Mouse (Mus musculus): ENCODE measurements around the gene Atp1a2.

Atp1a2 gene

GRCm38 (mm10) chr1:172297611-172298537, at the start of gene Atp1a2:
Gene Atp1a2, minus strand, starts transcription at chr1:172298064.
- DNase-seq (ENCODE audit: low read depth), result no peak

GRCm38 (mm10) chr1:172347382-172347781, 49.5 kb upstream of the Atp1a2 start:
- no peak for DNase-seq (ENCODE audit: low read depth)

DNA sequence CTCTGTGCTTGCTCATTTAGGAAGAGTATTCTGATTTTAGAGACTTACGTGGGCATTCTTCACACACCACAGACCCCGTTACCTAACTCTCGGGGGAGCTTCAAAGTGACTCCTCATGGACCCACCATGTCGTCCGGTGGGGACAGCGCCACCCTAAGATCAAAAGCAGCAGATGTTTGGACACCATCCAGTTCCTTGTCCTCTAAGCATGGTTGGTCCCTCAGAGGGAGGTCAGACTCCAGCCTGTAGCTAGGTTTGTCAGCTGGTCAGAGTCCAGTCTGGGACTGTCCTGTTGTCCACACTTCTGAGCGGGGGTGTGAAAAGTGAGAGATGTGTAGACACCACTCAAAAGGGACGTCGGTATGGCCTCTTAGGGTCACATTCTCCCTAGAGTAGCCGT, 48.8 kb upstream of the Atp1a2 start:
- DNase-seq (ENCODE audit: low read depth), result no peak

DNA sequence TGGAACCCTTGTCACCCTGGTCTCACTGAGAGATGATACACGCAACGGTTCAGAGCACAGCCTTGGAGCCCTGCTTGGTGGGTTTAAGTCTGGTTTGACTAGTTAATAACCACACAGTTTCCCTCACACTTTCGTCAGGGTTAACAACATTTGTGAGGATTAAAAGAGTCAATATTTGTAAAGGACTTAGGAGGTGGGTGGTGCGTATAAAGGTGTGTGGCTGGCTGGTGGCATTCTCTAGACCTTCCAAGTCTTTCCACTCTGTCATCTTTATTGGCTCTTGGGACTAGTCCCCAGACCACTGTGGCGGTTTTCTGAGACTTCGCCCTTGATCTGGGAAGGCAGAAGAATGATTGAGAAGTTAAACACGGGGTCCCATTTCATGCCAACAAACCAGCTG, 47.0 kb upstream of the Atp1a2 start:
- no peak for DNase-seq (ENCODE audit: low read depth)

GRCm38 (mm10) chr1:172343914-172344313, 46.0 kb upstream of the Atp1a2 start:
- no peak for DNase-seq (ENCODE audit: low read depth)

GRCm38 (mm10) chr1:172342729-172343128, 44.9 kb upstream of the Atp1a2 start:
- DNase-seq (ENCODE audit: low read depth), result no peak

DNA sequence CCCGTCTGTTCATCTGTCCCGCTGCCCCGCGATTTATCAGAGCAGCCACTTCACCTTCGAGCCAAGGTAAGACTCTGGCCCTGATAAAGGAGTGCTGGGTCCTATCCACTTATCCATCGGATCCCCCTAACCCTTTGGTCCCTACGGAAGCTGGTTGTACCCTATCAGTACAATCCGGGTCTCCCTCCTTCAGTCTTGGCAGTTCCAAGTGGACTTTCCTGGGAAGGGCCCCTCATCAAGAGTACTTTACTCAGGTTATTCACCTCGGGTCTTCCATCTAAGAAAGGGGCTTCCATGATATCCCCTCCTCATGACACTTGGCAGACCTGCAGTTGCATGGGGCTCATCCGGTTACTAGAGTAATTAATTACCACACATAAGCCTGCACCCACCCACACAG, 43.5 kb upstream of the Atp1a2 start:
- no peak for DNase-seq (ENCODE audit: low read depth)

DNA sequence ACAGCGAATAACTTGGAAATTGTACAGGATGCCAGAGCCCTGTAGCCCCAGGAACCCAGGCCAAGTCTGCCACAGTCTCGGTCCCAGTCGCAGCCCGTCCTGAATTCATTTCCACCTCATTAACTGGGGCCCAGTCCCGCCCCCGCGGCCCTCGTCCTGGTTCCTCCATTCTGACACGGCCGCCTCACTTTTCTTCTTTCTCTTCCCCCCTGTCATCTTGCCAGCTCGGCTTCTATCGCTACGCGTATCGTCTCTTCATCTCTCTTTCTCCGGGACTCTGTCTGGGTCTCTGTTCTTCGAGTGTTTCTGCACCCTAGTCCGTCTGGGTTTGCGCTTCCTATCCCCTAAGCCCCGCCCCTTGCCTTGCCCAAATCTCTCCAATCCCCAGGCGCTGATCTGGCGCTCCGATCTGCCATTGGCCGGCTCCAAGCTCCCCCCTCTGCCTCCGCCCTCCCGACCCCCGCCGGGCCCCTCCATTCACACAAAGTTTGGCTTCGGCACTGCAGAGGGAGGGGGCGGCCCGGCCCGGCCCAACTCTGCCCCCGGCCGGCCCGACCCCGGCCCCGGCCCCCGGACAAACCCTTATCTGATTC, 43.0 kb upstream of the Atp1a2 start, which contains the start of gene Kcnj10:
Gene Kcnj10, plus strand, starts transcription at position 482 of the 593 bp plus-strand sequence.
- peak; percentile 8 for DNase-seq (ENCODE audit: low read depth)

- no peak for DNase-seq (ENCODE audit: low read depth)
These were observed 39.7 kb upstream of the Atp1a2 start for GRCm38 (mm10) chr1:172337411-172338185.

GRCm38 (mm10) chr1:172335804-172336203, 37.9 kb upstream of the Atp1a2 start:
- no peak for DNase-seq (ENCODE audit: low read depth)

DNA sequence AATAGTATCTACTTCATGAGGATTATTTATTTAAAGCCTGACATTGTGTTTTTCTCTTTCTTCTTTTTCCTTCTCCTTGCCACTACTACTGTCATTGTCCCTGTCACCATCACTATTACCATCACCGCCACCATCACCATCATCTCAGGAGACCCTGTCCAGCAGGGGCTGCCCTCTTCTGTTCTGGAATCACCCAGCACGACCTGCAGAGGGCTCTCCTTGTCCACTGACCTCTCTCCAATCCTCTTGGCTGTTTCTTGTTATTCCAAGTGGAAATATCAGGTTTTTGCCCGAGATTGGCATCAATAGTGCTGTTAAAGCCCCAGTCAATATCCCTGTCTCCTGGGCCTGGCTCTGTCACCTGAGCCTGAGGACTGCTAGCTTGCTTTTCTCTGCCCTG, 35.6 kb upstream of the Atp1a2 start:
- no peak for DNase-seq (ENCODE audit: low read depth)

DNA sequence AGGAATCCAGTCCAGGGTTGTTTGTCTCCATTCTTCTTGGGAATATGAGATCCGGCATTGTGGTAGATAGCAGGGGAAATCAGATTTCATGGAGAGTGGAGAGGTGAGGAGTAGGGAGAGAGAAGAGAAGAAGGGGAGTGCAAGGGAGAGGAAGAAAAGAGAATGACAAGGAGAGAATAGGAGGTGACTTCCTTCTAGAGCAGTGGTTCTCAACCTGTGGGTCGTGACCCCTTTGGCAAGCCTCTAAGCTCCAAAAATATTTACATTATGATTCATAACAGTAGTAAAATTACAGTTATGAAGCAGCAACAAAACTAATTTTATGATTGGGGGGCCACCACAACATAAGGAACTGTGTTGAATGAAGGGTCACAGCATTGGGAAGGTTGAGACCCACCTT, 35.1 kb upstream of the Atp1a2 start:
- DNase-seq (ENCODE audit: low read depth), result no peak

DNA sequence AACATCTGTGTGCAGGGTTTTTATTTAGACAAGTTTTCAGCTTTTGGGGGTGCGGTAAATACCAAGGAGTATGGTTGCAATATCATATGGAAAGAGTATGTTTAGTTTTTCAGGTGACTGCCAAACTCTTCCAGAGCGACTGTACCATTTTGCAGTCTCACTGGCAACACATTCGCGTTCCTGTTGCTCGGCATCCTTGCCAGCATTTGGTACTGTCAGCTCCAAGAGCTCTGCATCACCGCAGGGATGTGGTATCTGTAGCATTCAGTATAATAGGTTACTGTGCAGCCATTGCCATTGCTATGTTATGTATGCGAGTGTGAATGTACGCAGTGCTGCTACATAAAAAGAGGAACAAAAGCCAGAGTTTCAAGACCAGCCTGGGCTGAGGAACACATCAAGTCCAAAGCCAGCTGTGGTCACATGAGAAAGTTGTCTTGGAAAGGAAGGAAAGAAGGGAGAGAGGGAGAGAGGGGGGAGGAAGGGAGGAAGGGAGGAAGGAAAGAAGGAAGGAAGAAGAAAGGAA, 33.6 kb upstream of the Atp1a2 start:
- DNase-seq (ENCODE audit: low read depth), result no peak

DNA sequence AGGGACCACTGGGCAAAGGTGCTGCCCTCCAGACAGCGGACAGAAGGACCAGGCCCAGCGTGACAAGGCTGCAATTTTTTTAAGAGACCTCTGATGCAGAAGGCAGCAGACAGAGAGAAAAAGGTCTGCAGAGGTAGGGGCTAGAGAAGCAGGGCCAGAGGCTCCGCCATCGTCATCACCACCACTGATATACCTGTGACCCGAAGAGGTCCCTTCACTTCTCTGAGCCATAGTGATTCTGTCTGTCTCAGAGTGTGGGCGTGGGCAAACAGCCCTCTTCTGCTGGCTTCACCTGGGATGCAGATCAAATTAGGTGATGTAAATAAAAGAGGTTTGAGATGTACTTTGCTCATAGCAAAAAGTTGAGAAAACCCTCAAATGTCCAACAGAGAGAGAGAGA, 31.8 kb upstream of the Atp1a2 start:
- DNase-seq (ENCODE audit: low read depth), result no peak

- DNase-seq (ENCODE audit: low read depth), result no peak
These were observed 31.3 kb upstream of the Atp1a2 start, which contains the start of gene Kcnj9 for GRCm38 (mm10) chr1:172329131-172329530. Gene Kcnj9, minus strand, starts transcription at chr1:172329318.

DNA sequence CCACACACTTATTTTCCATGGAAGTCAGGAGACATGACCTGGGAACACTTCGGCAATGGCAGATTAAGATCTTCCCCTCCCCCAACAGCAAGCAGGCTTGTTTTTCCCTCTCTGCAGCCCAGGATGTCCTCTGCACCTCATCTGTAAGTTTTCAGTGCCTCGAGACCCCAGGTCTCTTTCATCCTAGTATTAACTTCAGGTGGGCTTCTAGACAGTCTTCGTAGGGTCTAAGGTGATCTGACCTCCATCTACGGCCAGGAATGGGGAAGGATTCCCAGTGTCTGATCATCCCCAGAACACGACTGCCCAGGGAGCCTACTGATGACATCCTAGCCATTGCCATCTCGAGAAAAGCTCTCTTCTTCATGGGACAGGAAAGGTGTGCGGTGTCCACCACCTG, 30.6 kb upstream of the Atp1a2 start:
- DNase-seq (ENCODE audit: low read depth), result no peak

DNA sequence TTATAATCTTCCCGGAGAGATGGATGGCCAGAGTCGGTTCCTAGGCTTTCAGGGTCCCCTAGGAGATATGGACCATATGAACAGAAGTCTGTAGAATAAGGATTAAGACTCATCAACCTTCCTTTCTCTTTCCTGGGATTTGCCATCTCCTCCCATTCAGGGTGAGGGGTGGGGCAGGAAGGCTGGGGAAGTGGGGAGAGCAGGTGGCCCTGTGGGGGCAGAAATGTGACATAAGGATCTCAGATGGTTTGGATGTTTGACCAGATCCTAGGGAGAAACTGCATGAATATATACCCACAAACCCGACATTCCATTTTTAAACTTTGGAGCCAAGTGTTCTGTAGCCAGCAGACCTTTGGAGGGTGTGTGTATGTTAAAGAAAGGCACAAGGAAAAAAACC, 30.2 kb upstream of the Atp1a2 start:
- DNase-seq (ENCODE audit: low read depth), result no peak

- DNase-seq (ENCODE audit: low read depth), result no peak
These were observed 29.5 kb upstream of the Atp1a2 start for GRCm38 (mm10) chr1:172327206-172328001.

- no peak for DNase-seq (ENCODE audit: low read depth)
These were observed 28.8 kb upstream of the Atp1a2 start for GRCm38 (mm10) chr1:172326684-172327083.

GRCm38 (mm10) chr1:172325680-172326535, 28.0 kb upstream of the Atp1a2 start:
- DNase-seq (ENCODE audit: low read depth), result no peak

All from NIH3T3 (cell line).